Mouse (Mus musculus) spleen, adult 2 months (tissue): Measurements from ENCODE around the gene Kcnn3. TPM values are rescaled to one million over a fixed set of nuclear protein-coding genes. Genes with fewer than 3 reads are reported as not detected.
A peak's percentile ranks its signal among the peaks of the same experiment; 100 is the strongest.

Experiments used
- DNase-seq, 2 experiments: peaks; one replicate each; pipeline versions ENCODE4 v3.0.0 to v3.0.0-alpha.2; 2012 to 2021; ENCODE audit warnings: low spot score in 2 of 2, low read depth in 1 of 2
- H3K27ac ChIP-seq: fragments of 200-500 bp; 2 replicates; pipeline ENCODE4 v1.5.1; 2012; ENCODE audit warnings: low read length, inconsistent platforms; ENCODE audit not compliant: insufficient read depth
- H3K27me3 ChIP-seq: fragments of 200-500 bp; 2 replicates; pipeline ENCODE4 v1.6.1; 2012; ENCODE audit warnings: mild to moderate bottlenecking, moderate library complexity, low read length, inconsistent platforms; ENCODE audit not compliant: control insufficient read depth, insufficient read depth
- H3K36me3 ChIP-seq: fragments of 200-500 bp; 2 replicates; pipeline ENCODE4 v1.6.1; 2012; ENCODE audit warnings: mild to moderate bottlenecking, low read length, inconsistent platforms; ENCODE audit not compliant: control insufficient read depth, insufficient read depth
- H3K4me1 ChIP-seq: fragments of 200-500 bp; 2 replicates; pipeline ENCODE4 v1.6.1; 2011; ENCODE audit warnings: inconsistent platforms; ENCODE audit not compliant: control insufficient read depth, insufficient read depth, insufficient read length
- H3K4me3 ChIP-seq: fragments of 200-500 bp; 2 replicates; pipeline ENCODE4 v1.5.1; 2011; ENCODE audit warnings: mild to moderate bottlenecking, inconsistent platforms; ENCODE audit not compliant: insufficient read depth, insufficient read length; ENCODE audit errors: extremely low read depth
- CTCF ChIP-seq: fragments of 200-500 bp; IDR thresholded peaks from 2 replicates; pipeline ENCODE4 v1.5.1; 2011; ENCODE audit warnings: mild to moderate bottlenecking, inconsistent platforms; ENCODE audit not compliant: insufficient read depth, insufficient read length, insufficient replicate concordance; ENCODE audit errors: extremely low read depth
- POLR2A ChIP-seq: fragments of 200-500 bp; IDR thresholded peaks from 2 replicates; pipeline ENCODE4 v1.6.1; 2011; ENCODE audit warnings: low read depth, low read length, inconsistent platforms
- WGBS: fragments of 180-500 bp; shearing (Covaris S2); methylation state at CpG from one replicate; pipeline ENCODE4 v1.1.7; 2018; 5-methylcytosine and 5-hydroxymethylcytosine counted together
- polyA plus RNA-seq: library from polyadenylated mRNA; depleted of rRNA; stranded (reverse); fragments of >200 nt; gene quantifications from 2 replicates; pipeline ENCODE4 v1.2.3, GENCODE M21; 2012; rRNA removed

The Kcnn3 gene
- 0.33 and 0.41 TPM in 2 replicates for polyA plus RNA-seq

- H3K4me3 ChIP-seq = peak within 1 kb of the TSS; percentile 16; the same call in 1 of the 2 replicates
These were observed at the start of gene Kcnn3 for GRCm38 (mm10) chr3:89519894-89520293. Gene Kcnn3 (plus strand): TSS chr3:89520164.

GRCm38 (mm10) chr3:89472280-89472679 is 47.7 kb upstream of the Kcnn3 start:
- WGBS = 43% methylated on average over 7 of the region's 7 CpGs
- Histone ChIP-seq H3K4me1 (no peaks in the 10 kb centered on the region), H3K27ac (no peak overlapping the region), H3K4me3 (no peak overlapping the region), H3K36me3 (peaks cover 15% of the 10 kb centered on the region), H3K27me3 (no peaks in the 10 kb centered on the region)
- DNase-seq = no peak
- TF ChIP-seq CTCF (no peak), POLR2A (no peak)

More at GRCm38 (mm10) chr3:89519894-89520293, at the start of gene Kcnn3:
- 3% methylated on average over 15 of the region's 15 CpGs for WGBS
- Histone ChIP-seq H3K27ac (no peak within 1 kb of the TSS), H3K36me3 (no peaks in the 10 kb centered on the region), H3K4me1 (peaks cover 3% of the 10 kb centered on the region; the same call in 1 of the 2 replicates), H3K27me3 (peaks cover 12% of the 10 kb centered on the region)
- no peak for TF ChIP-seq CTCF
- TF ChIP-seq POLR2A = no peak
- peak in 1 of 2 experiments; percentile 22 for DNase-seq

GRCm38 (mm10) chr3:89473838-89474237 is 46.1 kb upstream of the Kcnn3 start:
- 36% methylated on average over 6 of the region's 6 CpGs for WGBS
- Histone ChIP-seq H3K27me3 (no peaks in the 10 kb centered on the region), H3K4me3 (no peak overlapping the region), H3K36me3 (peaks cover 2% of the 10 kb centered on the region; the same call in 1 of the 2 replicates), H3K4me1 (no peaks in the 10 kb centered on the region), H3K27ac (no peak overlapping the region)
- no peak for TF ChIP-seq CTCF
- TF ChIP-seq POLR2A = no peak
- no peak for DNase-seq

- Histone ChIP-seq H3K36me3 (no peaks in the 10 kb centered on the region), H3K4me1 (no peaks in the 10 kb centered on the region), H3K27ac (no peak overlapping the region), H3K4me3 (no peak overlapping the region), H3K27me3 (no peaks in the 10 kb centered on the region)
- 87% methylated on average over 6 of the region's 6 CpGs for WGBS
- TF ChIP-seq CTCF = no peak
- TF ChIP-seq POLR2A = no peak
- no peak for DNase-seq
These were observed 40.9 kb upstream of the Kcnn3 start for GRCm38 (mm10) chr3:89479055-89479454.

- no peak for DNase-seq
- Histone ChIP-seq H3K27ac (no peak overlapping the region), H3K4me3 (no peak overlapping the region), H3K36me3 (no peaks in the 10 kb centered on the region), H3K4me1 (no peaks in the 10 kb centered on the region), H3K27me3 (no peaks in the 10 kb centered on the region)
- no peak for TF ChIP-seq POLR2A
- TF ChIP-seq CTCF = peak; percentile 41; the same call in 1 of the 2 replicates
- WGBS = 47% methylated on average over 2 of the region's 2 CpGs
These were observed 38.5 kb upstream of the Kcnn3 start for GRCm38 (mm10) chr3:89481488-89481887.

GRCm38 (mm10) chr3:89482249-89482648 is 37.7 kb upstream of the Kcnn3 start:
- no peak for TF ChIP-seq POLR2A
- no peak for TF ChIP-seq CTCF
- Histone ChIP-seq H3K4me1 (no peaks in the 10 kb centered on the region), H3K27me3 (no peaks in the 10 kb centered on the region), H3K36me3 (no peaks in the 10 kb centered on the region), H3K27ac (no peak overlapping the region), H3K4me3 (no peak overlapping the region)
- DNase-seq = no peak
- WGBS = 78% methylated on average over 5 of the region's 5 CpGs

- 20% methylated on average over 24 of the region's 24 CpGs for WGBS
- H3K27ac ChIP-seq = no peak overlapping the region
- TF ChIP-seq POLR2A = no peak
- TF ChIP-seq CTCF = peak; percentile 100
- no peaks in the 10 kb centered on the region for H3K4me1 ChIP-seq
- no peaks in the 10 kb centered on the region for H3K27me3 ChIP-seq
- H3K36me3 ChIP-seq = no peaks in the 10 kb centered on the region
- DNase-seq = peak; percentile 52 to 74
- H3K4me3 ChIP-seq = no peak overlapping the region
These were observed 35.0 kb upstream of the Kcnn3 start for GRCm38 (mm10) chr3:89484766-89485524.
